ENCODE assay signal across 8 mouse cellular contexts in the genomic region with DNA sequence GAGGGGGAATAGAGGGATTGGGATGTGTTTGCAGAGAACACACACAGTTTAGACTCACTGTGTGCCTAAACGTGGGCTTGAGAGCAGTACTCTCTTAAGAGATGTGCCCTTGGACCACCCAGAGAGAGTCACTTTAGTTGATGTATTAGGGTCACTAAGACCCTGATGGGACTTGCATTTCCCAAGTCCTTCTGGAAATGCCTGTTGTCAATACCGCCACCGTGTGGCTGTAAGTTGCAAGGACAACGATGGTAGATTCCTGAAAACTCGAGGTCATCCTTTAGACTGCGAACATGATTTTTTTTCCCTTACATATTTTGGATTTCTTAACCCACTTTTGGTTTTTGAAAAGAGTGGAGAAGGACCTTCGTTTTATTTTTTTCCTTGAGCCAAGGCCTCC. TPM values are rescaled to one million over a fixed set of nuclear protein-coding genes. Genes with fewer than 3 reads are reported as not detected.
DNase-seq lines count a peak whose midpoint lies in the region; ATAC-seq and TF ChIP-seq lines count a peak whose summit lies in the region.
"Had no signal": no experiment of that assay in that cellular context is flagged by ENCODE, and none has a peak within 500 bp of the region (broad histone marks: within the 10 kb centered on the region; RNA-seq: fewer than 3 reads in every experiment).

No protein-coding gene starts in this region.

- H3K36me3 ChIP-seq in erythroblast, embryonic 14.5 days (ENCODE audit: control insufficient read depth): peaks cover 25% of the 10 kb centered on the region
- no peaks in the 10 kb centered on the region for H3K36me3 ChIP-seq in hindbrain, embryonic 15.5 days

- 3% methylated on average over 7 of the region's 7 CpGs for WGBS in hindbrain, embryonic 15.5 days

- TF ChIP-seq CTCF in bone marrow macrophage, adult 2 months (IDR thresholded peaks at IDR 0.05; ENCODE audit: low read depth, low read length): no peak

- no peaks in the 10 kb centered on the region for H3K9me3 ChIP-seq in erythroblast, embryonic 14.5 days (ENCODE audit: control insufficient read depth, low read length)
- no peaks in the 10 kb centered on the region for H3K9me3 ChIP-seq in hindbrain, embryonic 15.5 days
- H3K9me3 ChIP-seq: neural tube, embryonic 12.5 days had no signal

- peak; percentile 76 for DNase-seq in MN1 (ENCODE audit: low spot score)
- peak; percentile 28 to 67 for DNase-seq in layer of hippocampus, postnatal 25 days (ENCODE audit: extremely low spot score in 1 of 2, low spot score in 1 of 2)
- peak; percentile 30 to 69 for DNase-seq in lung, postnatal 4 days
- DNase-seq in skeletal muscle tissue, adult 2 months (ENCODE audit: low read depth, low spot score): peak; percentile 57

- H3K27ac ChIP-seq in bone marrow macrophage, adult 2 months (ENCODE audit: insufficient read depth, low read depth, low read length): no peak overlapping the region
- H3K27ac ChIP-seq in hindbrain, embryonic 15.5 days (replicated peaks): no peak overlapping the region
- H3K27ac ChIP-seq: neural tube, embryonic 12.5 days had no signal

- H3K9ac ChIP-seq in hindbrain, embryonic 15.5 days: no peak overlapping the region
- H3K9ac ChIP-seq: neural tube, embryonic 12.5 days had no signal

- peaks cover 15% of the 10 kb centered on the region for H3K4me1 ChIP-seq in bone marrow macrophage, adult 2 months (ENCODE audit: control insufficient read depth, insufficient read depth, low read length)
- peaks cover 57% of the 10 kb centered on the region for H3K4me1 ChIP-seq in erythroblast, embryonic 14.5 days (ENCODE audit: control insufficient read depth)
- H3K4me1 ChIP-seq in hindbrain, embryonic 15.5 days (replicated peaks): peaks cover 20% of the 10 kb centered on the region
- H3K4me1 ChIP-seq: neural tube, embryonic 12.5 days had no signal

- no peak for ATAC-seq in hindbrain, embryonic 15.5 days (ENCODE audit: low FRiP score, low read depth)

- 0 out of 2 replicates have a peak overlapping the region, but pooled peaks have one; percentile 14 for H3K4me3 ChIP-seq in bone marrow macrophage, adult 2 months (ENCODE audit: insufficient read depth, low read length)
- H3K4me3 ChIP-seq in erythroblast, embryonic 14.5 days (replicated peaks): peak overlapping the region; percentile 85
- no peak overlapping the region for H3K4me3 ChIP-seq in hindbrain, embryonic 15.5 days

- TF ChIP-seq POLR2A in bone marrow macrophage, adult 2 months (IDR thresholded peaks at IDR 0.05; ENCODE audit: borderline replicate concordance, low read depth, low read length): no peak

- peak overlapping the region; percentile 65 for H3K4me2 ChIP-seq in hindbrain, embryonic 15.5 days

- H3K27me3 ChIP-seq in erythroblast, embryonic 14.5 days (ENCODE audit: control insufficient read depth): no peaks in the 10 kb centered on the region
- H3K27me3 ChIP-seq in hindbrain, embryonic 15.5 days: no peaks in the 10 kb centered on the region
- H3K27me3 ChIP-seq: neural tube, embryonic 12.5 days had no signal

RNA-seq across cellular contexts. Expression of a gene that starts 1.1 kb away (rescaled TPM):
- 19.3 and 21.8 TPM in 2 replicates for polyA plus RNA-seq in bone marrow macrophage, adult 2 months (2012; ENCODE audit: insufficient read depth, insufficient read length, missing spikeins)
- 0.19 and 0.29 TPM in 2 replicates for polyA plus RNA-seq in erythroblast, embryonic 14.5 days (2012)
- polyA plus RNA-seq in hindbrain, embryonic 15.5 days (2015; fragmentation: Nextera tagmentation; extraction: Ambion mirVana): 50.6 and 55.0 TPM in 2 replicates
- total RNA-seq in layer of hippocampus, postnatal 25 days (2021): 10 to 100 TPM; 15.8 to 29.3 TPM

RNA-seq across cellular contexts. Expression of a gene that starts 5.0 kb away (rescaled TPM):
- not detected in 2 replicates for polyA plus RNA-seq in bone marrow macrophage, adult 2 months (2012; ENCODE audit: insufficient read depth, insufficient read length, missing spikeins)
- polyA plus RNA-seq in erythroblast, embryonic 14.5 days (2012): not detected in 2 replicates
- not detected in 2 replicates for polyA plus RNA-seq in hindbrain, embryonic 15.5 days (2015; fragmentation: Nextera tagmentation; extraction: Ambion mirVana)
- not detected for total RNA-seq in layer of hippocampus, postnatal 25 days (2021)
- polyA plus RNA-seq: neural tube, embryonic 12.5 days had no signal

Comparison
In these comparisons a context has a peak if more than half of its experiments do, and no peak if none do; other contexts are left out.
1. RNA of a gene that starts 1.1 kb away (polyA plus RNA-seq): 50.6 to 55.0 TPM in hindbrain, embryonic 15.5 days and 19.3 to 21.8 TPM in bone marrow macrophage, adult 2 months; 0.19 to 0.29 TPM in erythroblast, embryonic 14.5 days; every median in the first group is over 10 times any median in the second.
2. Peak in every context shown above with its lines, with median percentiles within 50 percentile points of each other: DNase-seq.